Mouse (Mus musculus) ES-Bruce4 (cell line): ENCODE measurements at regions not wholly inside any gene's neighbourhood (a gene's known extent, or its start where the extent isn't known, plus 50 kb on each side); places are given as distances from the start of the nearest gene placed in this dataset.

ENCODE experiments used
- CTCF ChIP-seq: IDR thresholded peaks from one replicate; pipeline ENCODE4 v1.8.1; 2011; ENCODE audit warnings: low read depth, low read length
- EP300 ChIP-seq: IDR thresholded peaks from 2 replicates; pipeline ENCODE4 v1.6.1; 2011; ENCODE audit warnings: low read depth, low read length; ENCODE audit not compliant: insufficient read depth
- POLR2A ChIP-seq: IDR thresholded peaks from one replicate; pipeline ENCODE4 v1.8.1; 2011; ENCODE audit warnings: low read length; ENCODE audit not compliant: insufficient read depth

DNA sequence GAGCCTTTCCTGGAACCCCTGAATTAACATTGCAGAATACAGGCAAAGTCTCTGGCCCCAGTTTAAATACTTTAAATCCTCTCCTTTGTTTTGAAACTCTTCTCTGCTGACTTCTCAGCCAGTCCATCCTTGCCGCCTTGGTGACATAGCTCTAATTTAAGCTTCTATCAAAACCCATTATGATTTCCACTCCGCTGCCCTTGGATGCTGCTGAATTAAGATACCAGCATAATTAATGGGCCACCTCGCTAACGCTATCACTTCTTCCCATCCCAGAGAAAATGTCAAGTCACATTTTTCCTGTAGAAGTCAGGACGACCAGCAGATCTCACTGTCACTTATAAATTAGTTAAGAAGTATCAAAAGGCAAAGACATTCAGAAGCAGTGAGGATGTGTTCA is 556.1 kb upstream of the Jmjd1c start:
- TF ChIP-seq POLR2A (no peak), CTCF (no peak), EP300 (no peak)
